Comparison of ENCODE assay signal across 10 mouse cellular contexts in genomic region chr15:85041546-85042225, GRCm38 (mm10). TPM values are rescaled to one million over a fixed set of nuclear protein-coding genes. Genes with fewer than 3 reads are reported as not detected.
DNase-seq lines count a peak whose midpoint lies in the region; ATAC-seq and TF ChIP-seq lines count a peak whose summit lies in the region.
"Had no signal": no experiment of that assay in that cellular context is flagged by ENCODE, and none has a peak within 500 bp of the region (broad histone marks: within the 10 kb centered on the region; RNA-seq: fewer than 3 reads in every experiment).

No protein-coding gene starts in this region.

- no peak overlapping the region for H3K4me2 ChIP-seq in kidney, postnatal 0 days (ENCODE audit: low read length)
- H3K4me2 ChIP-seq in heart, embryonic 16.5 days (ENCODE audit: low read depth, low read length) = no peak overlapping the region
- no peak overlapping the region for H3K4me2 ChIP-seq in midbrain, embryonic 13.5 days (replicated peaks)

- peak overlapping the region; percentile 60 for H3K27ac ChIP-seq in kidney, postnatal 0 days
- peak overlapping the region; percentile 20 for H3K27ac ChIP-seq in cortical plate, adult 2 months (ENCODE audit: insufficient read depth, low read length)
- peak overlapping the region; percentile 80 for H3K27ac ChIP-seq in heart, embryonic 16.5 days (ENCODE audit: low read length)
- peak overlapping the region; percentile 69 for H3K27ac ChIP-seq in midbrain, embryonic 13.5 days

- TF ChIP-seq CTCF in kidney, postnatal 0 days (IDR thresholded peaks at IDR 0.05; ENCODE audit: low read depth) = no peak
- no peak for TF ChIP-seq CTCF in cortical plate, adult 2 months (IDR thresholded peaks at IDR 0.05; ENCODE audit: extremely low read depth, insufficient read depth, low read length)

- H3K9me3 ChIP-seq in kidney, postnatal 0 days (replicated peaks; ENCODE audit: low read length) = no peaks in the 10 kb centered on the region
- H3K9me3 ChIP-seq in heart, embryonic 16.5 days (replicated peaks; ENCODE audit: control insufficient read depth, low read length) = no peaks in the 10 kb centered on the region
- H3K9me3 ChIP-seq in midbrain, embryonic 13.5 days = no peaks in the 10 kb centered on the region

- H3K9ac ChIP-seq in kidney, postnatal 0 days (ENCODE audit: low read depth, low read length) = no peak overlapping the region
- peak overlapping the region; percentile 10; the same call in 1 of the 2 replicates for H3K9ac ChIP-seq in heart, embryonic 16.5 days (ENCODE audit: low read length)
- H3K9ac ChIP-seq in midbrain, embryonic 13.5 days (replicated peaks) = no peak overlapping the region

- ATAC-seq in kidney, postnatal 0 days (replicated peaks; ENCODE audit: low FRiP score, low read depth) = no peak
- no peak for ATAC-seq in heart, embryonic 16.5 days (replicated peaks; ENCODE audit: extremely low read depth, insufficient read depth, low FRiP score)
- no peak for ATAC-seq in midbrain, embryonic 13.5 days

- H3K4me3 ChIP-seq in kidney, postnatal 0 days (replicated peaks; ENCODE audit: low read depth, low read length) = no peak overlapping the region
- no peak overlapping the region for H3K4me3 ChIP-seq in cortical plate, adult 2 months (ENCODE audit: insufficient read depth, low read length)
- H3K4me3 ChIP-seq in heart, embryonic 16.5 days (ENCODE audit: low read length) = no peak overlapping the region
- H3K4me3 ChIP-seq in midbrain, embryonic 13.5 days (replicated peaks) = no peak overlapping the region

- H3K36me3 ChIP-seq in kidney, postnatal 0 days (ENCODE audit: insufficient read depth, low read length) = peaks cover 12% of the 10 kb centered on the region; the same call in 1 of the 2 replicates
- peaks cover 8% of the 10 kb centered on the region; the same call in 1 of the 2 replicates for H3K36me3 ChIP-seq in heart, embryonic 16.5 days (ENCODE audit: control insufficient read depth, insufficient read depth)
- H3K36me3 ChIP-seq in midbrain, embryonic 13.5 days = peaks cover 13% of the 10 kb centered on the region

- no peaks in the 10 kb centered on the region for H3K27me3 ChIP-seq in kidney, postnatal 0 days (ENCODE audit: insufficient read depth, low read length)
- H3K27me3 ChIP-seq in heart, embryonic 16.5 days (ENCODE audit: control insufficient read depth, insufficient read depth, low read length) = no peaks in the 10 kb centered on the region
- no peaks in the 10 kb centered on the region for H3K27me3 ChIP-seq in midbrain, embryonic 13.5 days

- 87% methylated on average over 10 of the region's 10 CpGs for WGBS in kidney, postnatal 0 days
- WGBS in heart, embryonic 16.5 days = 61% methylated on average over 10 of the region's 10 CpGs
- WGBS in midbrain, embryonic 13.5 days = 73% methylated on average over 10 of the region's 10 CpGs

- DNase-seq in kidney, postnatal 0 days (ENCODE audit: low spot score) = no peak
- no peak for DNase-seq in kidney, adult 9 months
- DNase-seq in cerebellum, postnatal 25 days = no peak
- no peak for DNase-seq in embryo, embryonic 10.5 days (ENCODE audit: low spot score)
- no peak for DNase-seq in adrenal gland, postnatal 10 days

- TF ChIP-seq POLR2A in cortical plate, adult 2 months (IDR thresholded peaks at IDR 0.05; ENCODE audit: extremely low read depth, insufficient read depth, low read length) = no peak

- H3K4me1 ChIP-seq in kidney, postnatal 0 days (replicated peaks; ENCODE audit: insufficient read depth, low read length) = peaks cover 6% of the 10 kb centered on the region
- H3K4me1 ChIP-seq in cortical plate, adult 2 months (ENCODE audit: control insufficient read depth, insufficient read depth, low read length) = peaks cover 13% of the 10 kb centered on the region
- H3K4me1 ChIP-seq in heart, embryonic 16.5 days (ENCODE audit: control insufficient read depth, insufficient read depth, low read length) = peaks cover 31% of the 10 kb centered on the region
- peaks cover 48% of the 10 kb centered on the region for H3K4me1 ChIP-seq in midbrain, embryonic 13.5 days (replicated peaks)

RNA-seq across cellular contexts. Expression of gene Fam118a, which starts 12.9 kb away (rescaled TPM):
- 18.4 and 18.8 TPM in 2 replicates for polyA plus RNA-seq in kidney, postnatal 0 days (2015; fragmentation: Nextera tagmentation; extraction: Ambion mirVana)
- 14.2 and 17.6 TPM in 2 replicates for polyA plus RNA-seq in cortical plate, adult 2 months (2012; rRNA removed)
- polyA plus RNA-seq in heart, embryonic 16.5 days (2015; fragmentation: Nextera tagmentation; extraction: Ambion mirVana) = 17.0 and 18.2 TPM in 2 replicates
- 24.4 and 26.0 TPM in 2 replicates for polyA plus RNA-seq in midbrain, embryonic 13.5 days (2015; fragmentation: Nextera tagmentation; extraction: Ambion mirVana)
- total RNA-seq in adrenal gland, postnatal 10 days (2021) = 10 to 100 TPM; 14.6 to 15.5 TPM

RNA-seq across cellular contexts. Expression of gene Upk3a, which starts 24.7 kb away (rescaled TPM):
- 73.7 and 104 TPM in 2 replicates for polyA plus RNA-seq in kidney, postnatal 0 days (2015; fragmentation: Nextera tagmentation; extraction: Ambion mirVana)
- polyA plus RNA-seq in cortical plate, adult 2 months (2012; rRNA removed) = 0.19 TPM in 2 replicates
- polyA plus RNA-seq in heart, embryonic 16.5 days (2015; fragmentation: Nextera tagmentation; extraction: Ambion mirVana) = 0.47 and 2.7 TPM in 2 replicates
- polyA plus RNA-seq in midbrain, embryonic 13.5 days (2015; fragmentation: Nextera tagmentation; extraction: Ambion mirVana) = 0.39 and 0.43 TPM in 2 replicates
- not detected for total RNA-seq in adrenal gland, postnatal 10 days (2021)
- total RNA-seq: gastrocnemius, postnatal 36 days; MEL had no signal

RNA-seq across cellular contexts. Expression of gene 5031439G07Rik, which starts 53.3 kb away (rescaled TPM):
- 5.8 and 10.0 TPM in 2 replicates for polyA plus RNA-seq in kidney, postnatal 0 days (2015; fragmentation: Nextera tagmentation; extraction: Ambion mirVana)
- 69.1 and 69.7 TPM in 2 replicates for polyA plus RNA-seq in cortical plate, adult 2 months (2012; rRNA removed)
- 4.3 and 4.4 TPM in 2 replicates for polyA plus RNA-seq in heart, embryonic 16.5 days (2015; fragmentation: Nextera tagmentation; extraction: Ambion mirVana)
- 17.4 and 19.0 TPM in 2 replicates for polyA plus RNA-seq in midbrain, embryonic 13.5 days (2015; fragmentation: Nextera tagmentation; extraction: Ambion mirVana)
- total RNA-seq in adrenal gland, postnatal 10 days (2021) = 10 to 100 TPM; 38.6 to 47.8 TPM

Comparison
In these comparisons a context has a peak if more than half of its experiments do, and no peak if none do; other contexts are left out.
1. H3K27ac ChIP-seq: peak in every context shown above with its lines; median percentile 80 in heart, embryonic 16.5 days; 69 in midbrain, embryonic 13.5 days; 60 in kidney, postnatal 0 days; 20 in cortical plate, adult 2 months.
2. RNA of gene Upk3a, which starts 24.7 kb away (polyA plus RNA-seq): 73.7 to 104 TPM in kidney, postnatal 0 days; 0.47 to 2.7 TPM in heart, embryonic 16.5 days, 0.39 to 0.43 TPM in midbrain, embryonic 13.5 days and 0.19 TPM in cortical plate, adult 2 months; every median in the first group is over 10 times any median in the second.